Mouse (Mus musculus) left cerebral cortex, adult 2 months (tissue): ENCODE data around the gene Defb48. TPM values are rescaled to one million over a fixed set of nuclear protein-coding genes. Genes with fewer than 3 reads are reported as not detected.

Experiments used
- DNase-seq, 2 experiments: peaks; one replicate each; pipeline ENCODE4 v3.0.0; 2021 to 2022; ENCODE audit warnings: low spot score in 2 of 2, mixed read lengths in 1 of 2; ENCODE audit errors: extremely low spot score in 1 of 2
- H3K27ac ChIP-seq: fragments of 200-600 bp; 2 replicates; pipeline ENCODE4 v1.8.1; 2022
- H3K4me3 ChIP-seq: fragments of 200-600 bp; 2 replicates; pipeline ENCODE4 v1.8.1; 2022
- CTCF ChIP-seq: fragments of 200-600 bp; IDR thresholded peaks from 2 replicates; pipeline ENCODE4 v1.8.1; 2022; ENCODE audit warnings: antibody characterized with exemption, mild to moderate bottlenecking, moderate library complexity
- intact Hi-C: fragments of 180-260 bp; cut with DNase I; formaldehyde crosslinking; loops from one replicate; pipeline ENCODE4 v1.15.1; 2025
- total RNA-seq, 2 experiments: library from RNA; stranded (reverse); gene quantifications; 2 replicates each; pipeline ENCODE4 v1.2.3; 2021

Gene Defb48
- total RNA-seq, 2 experiments from 2014 or later: not detected

DNA sequence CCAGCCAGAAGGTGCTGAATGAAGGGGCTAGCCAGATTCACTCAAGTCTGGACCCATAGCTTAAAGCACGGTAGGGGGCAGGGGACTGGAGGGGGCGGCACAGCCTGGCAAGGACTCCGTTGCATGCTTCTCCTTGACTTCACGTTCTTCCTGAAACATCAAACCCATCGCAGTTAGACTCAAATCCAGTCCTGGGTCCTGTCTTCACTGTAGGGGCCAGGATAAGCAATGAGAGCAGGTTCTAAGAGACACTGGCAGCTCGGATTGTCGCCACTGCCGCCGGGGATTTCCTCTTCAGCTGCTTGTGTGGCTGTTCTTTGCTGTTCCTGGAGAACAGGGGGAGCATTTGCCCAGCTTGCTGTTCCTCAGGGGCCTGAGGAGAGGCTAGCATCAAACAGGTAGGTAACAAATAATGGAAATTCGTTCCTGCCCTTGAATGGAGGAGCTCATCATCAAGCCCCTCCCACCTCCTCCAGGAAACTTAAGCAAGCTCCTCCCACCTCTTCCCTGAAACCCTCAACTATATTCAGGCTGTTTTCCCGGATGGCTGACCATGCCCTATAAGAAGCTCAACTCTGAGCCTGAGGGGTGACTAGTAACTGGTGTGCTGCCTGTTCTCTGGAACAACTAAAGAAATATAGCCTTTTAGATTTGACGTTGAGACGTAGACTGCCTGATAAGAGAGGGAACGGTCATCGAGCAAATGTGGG is 18.3 kb downstream of the Defb48 start:
- no peak for DNase-seq
- intact Hi-C loops: no loop called here
- no peak for TF ChIP-seq CTCF
- Histone ChIP-seq H3K27ac (no peak overlapping the region), H3K4me3 (peak overlapping the region; percentile 21; the same call in 1 of the 2 replicates)

DNA sequence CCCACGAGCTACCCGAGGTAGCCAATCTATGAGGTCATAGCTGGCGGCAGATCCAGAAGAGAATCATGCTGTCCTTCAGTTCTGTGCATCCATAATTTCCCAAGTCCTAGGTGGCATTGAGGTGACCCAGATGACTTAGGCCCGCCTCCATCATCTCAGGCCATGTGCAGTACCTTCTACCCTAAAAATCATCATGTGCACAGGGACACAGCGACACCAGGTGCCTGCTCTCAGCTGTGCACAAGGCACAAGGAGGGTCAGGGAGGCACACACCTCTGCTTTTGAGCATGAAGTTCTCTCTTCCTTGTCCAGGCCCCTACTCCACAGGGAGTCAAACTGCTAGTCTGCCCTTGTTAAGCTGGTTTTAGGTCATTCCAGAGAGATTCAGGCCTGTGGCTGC is 19.0 kb downstream of the Defb48 start:
- no peak for DNase-seq
- no peak overlapping the region for H3K27ac ChIP-seq
- no peak; the same call in 1 of the 2 replicates for TF ChIP-seq CTCF
- intact Hi-C loops: no loop called here
- no peak overlapping the region for H3K4me3 ChIP-seq

DNA sequence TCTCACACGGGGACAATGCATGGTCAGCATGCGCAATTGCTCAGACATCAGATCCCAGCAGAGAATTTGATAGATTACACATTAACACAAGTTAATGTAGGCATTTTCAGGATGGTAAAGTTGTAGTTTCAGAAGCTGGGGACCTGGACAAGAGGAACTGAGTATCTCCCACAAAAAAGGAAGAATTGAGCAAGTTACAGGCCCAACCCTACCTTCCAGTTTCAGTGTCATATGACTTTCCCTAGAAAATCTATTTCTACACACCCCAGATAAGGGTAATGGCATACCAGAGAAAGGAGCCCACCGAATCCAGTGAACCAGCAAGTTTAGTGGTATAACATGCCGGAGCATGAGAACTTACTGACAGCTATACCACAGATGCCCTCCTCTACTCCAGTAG is 20.7 kb downstream of the Defb48 start:
- Histone ChIP-seq H3K27ac (no peak overlapping the region), H3K4me3 (no peak overlapping the region)
- intact Hi-C loops: no loop called here
- DNase-seq: no peak
- no peak for TF ChIP-seq CTCF

DNA sequence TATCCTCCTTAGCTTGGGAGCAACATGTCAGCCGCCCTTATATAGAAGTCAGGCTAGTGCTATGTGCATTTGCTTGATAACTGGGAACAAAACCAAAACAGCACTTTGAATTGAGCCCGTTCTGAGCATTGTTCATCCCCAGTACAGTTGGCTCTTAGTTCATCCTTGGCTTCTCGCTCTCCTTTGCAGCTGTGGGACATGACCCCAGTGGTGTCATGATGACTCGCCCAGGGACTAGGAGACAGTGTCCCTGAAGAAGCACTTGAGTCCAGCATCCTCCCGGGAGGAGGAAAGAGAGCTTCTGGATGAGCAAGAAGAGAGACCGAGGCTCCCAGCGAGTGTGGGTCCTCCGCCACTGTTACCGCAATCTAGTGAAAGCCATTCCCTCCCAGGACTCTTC is 28.2 kb downstream of the Defb48 start:
- no peak overlapping the region for H3K27ac ChIP-seq
- intact Hi-C loops: no loop called here
- no peak overlapping the region for H3K4me3 ChIP-seq
- DNase-seq: no peak
- no peak for TF ChIP-seq CTCF

DNA sequence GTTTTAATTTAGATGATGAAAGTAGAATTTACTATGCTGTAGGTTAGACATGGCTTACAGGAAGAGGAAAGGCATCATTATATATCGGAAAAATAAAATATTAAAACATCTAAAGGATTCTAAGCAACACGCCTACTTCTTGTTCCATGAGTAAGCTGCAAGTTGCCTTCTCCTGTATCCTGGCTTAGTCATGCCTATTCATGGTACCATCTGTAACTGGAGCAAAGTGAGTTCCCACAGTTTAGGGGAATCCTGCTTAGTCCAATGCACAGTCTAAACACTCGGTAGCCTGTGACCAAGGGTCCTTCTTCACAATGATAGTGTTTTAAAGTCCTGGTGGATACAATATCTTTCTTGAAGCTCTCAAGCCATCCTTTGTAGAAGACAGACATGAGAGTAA is 37.5 kb downstream of the Defb48 start:
- H3K4me3 ChIP-seq: no peak overlapping the region
- intact Hi-C loops: no loop called here
- DNase-seq: no peak
- TF ChIP-seq CTCF: no peak
- no peak overlapping the region for H3K27ac ChIP-seq

DNA sequence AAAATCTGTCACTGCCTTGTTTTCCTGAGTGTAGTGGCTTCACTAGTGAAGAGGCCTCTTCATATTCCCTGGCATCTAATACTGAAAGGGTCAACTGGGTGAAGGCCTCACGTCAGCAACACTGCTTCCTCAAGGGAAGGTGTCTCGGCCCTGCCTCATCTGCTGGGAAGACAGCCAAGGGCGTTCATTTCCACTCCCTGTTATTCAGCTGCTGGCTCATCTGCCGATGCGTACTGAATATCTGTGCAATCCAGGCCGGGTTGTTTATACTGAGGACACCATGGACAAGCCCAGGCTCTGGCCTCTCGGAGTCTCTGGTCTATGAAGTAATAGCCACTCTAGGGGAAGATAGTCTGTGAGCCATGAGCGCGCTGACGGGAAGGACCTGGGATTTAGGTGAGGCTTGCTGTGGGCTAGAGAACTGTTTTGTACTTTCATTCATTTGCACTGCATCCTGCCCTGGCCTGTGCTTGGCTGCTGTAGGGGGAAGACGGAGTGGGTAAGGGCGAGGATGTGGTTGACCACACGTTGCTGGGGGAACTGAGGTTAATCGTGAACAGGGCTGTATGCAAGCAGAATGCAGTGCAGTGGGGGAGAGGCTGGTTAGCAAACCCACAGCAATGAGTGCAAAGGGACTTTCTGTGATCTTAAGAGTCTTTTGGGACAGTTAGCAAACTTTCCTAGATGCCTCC is 43.8 kb downstream of the Defb48 start:
- H3K4me3 ChIP-seq: no peak overlapping the region
- TF ChIP-seq CTCF: no peak
- DNase-seq: no peak
- intact Hi-C loops: no loop called here
- H3K27ac ChIP-seq: no peak overlapping the region

DNA sequence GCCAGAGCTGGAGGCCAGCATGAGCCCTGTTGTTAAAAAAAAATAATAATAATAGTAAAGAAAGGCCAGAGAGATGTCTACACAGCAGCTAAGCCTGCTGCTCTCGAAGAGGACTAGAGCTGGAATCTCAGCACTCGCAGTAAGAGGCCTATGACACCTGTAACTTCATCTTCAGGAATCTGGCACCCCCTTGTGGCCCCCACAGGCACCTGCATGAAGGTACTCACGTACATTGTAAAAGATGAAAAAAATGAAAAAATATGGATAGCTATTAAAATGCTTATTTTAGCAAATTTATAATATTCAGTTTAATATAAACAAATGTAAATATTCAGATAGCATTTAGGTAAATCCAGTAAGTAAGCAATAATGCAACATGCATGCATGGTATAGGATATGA is 44.9 kb downstream of the Defb48 start:
- no peak overlapping the region for H3K4me3 ChIP-seq
- H3K27ac ChIP-seq: no peak overlapping the region
- no peak for DNase-seq
- intact Hi-C loops: loop anchor here (5.0 kb wide), 2 partner anchors 177 to 302 kb away; partner anchors contain the start of gene Ints6
- peak; percentile 23 for TF ChIP-seq CTCF

DNA sequence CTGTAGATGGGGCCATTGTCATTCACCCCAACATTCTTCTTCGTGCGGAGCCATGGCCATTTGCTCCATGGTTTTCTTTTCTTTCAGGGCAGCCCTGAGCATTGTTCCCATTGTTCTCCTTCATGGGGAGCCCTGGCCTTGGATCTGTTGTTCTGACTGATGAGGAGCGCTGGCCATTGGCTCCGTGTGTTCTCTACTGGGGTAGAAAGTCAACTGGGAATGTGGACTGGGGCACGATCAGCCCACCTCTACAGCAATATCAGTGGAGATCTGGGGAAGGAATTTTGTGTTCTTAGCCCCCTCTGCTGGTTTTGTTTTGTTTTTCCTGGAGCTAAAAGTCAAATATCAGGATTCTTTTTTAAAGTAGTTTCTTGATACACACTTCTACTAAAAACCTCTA is 46.6 kb downstream of the Defb48 start:
- intact Hi-C loops: loop anchor here (2.0 to 5.0 kb wide), 4 partner anchors 59 to 300 kb away; partner anchors contain the start of gene Ints6
- H3K27ac ChIP-seq: no peak overlapping the region

DNA sequence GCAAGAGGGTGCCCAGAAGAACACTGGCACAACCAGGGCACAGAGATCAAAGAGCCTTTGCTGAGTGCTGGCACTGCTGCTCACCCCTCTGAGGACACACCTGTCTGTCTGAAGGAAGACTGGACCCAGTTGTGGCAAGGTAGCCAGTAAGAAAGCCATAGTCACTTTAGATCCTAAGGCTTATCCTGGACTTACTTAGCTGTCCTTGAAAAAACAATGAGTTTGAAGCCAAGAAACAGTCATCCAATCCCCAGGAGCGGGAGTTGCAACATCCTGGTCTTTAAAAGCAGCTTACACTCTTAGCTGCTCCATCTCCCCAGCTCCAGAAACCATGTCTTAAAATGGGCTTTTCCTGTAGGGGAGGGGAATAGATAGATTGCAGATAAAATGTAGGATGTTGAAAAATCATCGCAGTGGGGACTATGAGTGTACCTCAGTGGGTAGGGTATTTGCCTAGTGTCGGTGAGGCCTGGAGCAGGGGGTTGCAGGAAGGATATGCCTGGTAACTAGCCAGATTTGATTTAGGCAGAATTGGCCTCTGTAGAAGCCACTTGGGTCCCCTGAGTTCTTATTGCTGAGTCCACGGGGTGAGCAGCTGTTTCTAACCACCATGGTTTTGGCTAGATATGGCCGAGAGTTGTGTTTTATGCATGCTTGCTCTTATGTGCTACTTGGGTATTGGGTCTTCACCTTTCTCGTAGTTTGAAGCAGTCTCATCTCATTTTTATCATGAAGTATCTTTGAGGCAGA is 47.5 kb downstream of the Defb48 start:
- DNase-seq: no peak
- intact Hi-C loops: loop anchor here (2.0 to 5.0 kb wide), 4 partner anchors 58 to 300 kb away; partner anchors contain the start of gene Ints6
- no peak overlapping the region for H3K27ac ChIP-seq
- no peak for TF ChIP-seq CTCF
- no peak overlapping the region for H3K4me3 ChIP-seq

More for the DNA sequence above, 46.6 kb downstream of the Defb48 start:
- DNase-seq: peak in 1 of 2 experiments; percentile 22
- no peak overlapping the region for H3K4me3 ChIP-seq
- TF ChIP-seq CTCF: peak; percentile 63

DNA sequence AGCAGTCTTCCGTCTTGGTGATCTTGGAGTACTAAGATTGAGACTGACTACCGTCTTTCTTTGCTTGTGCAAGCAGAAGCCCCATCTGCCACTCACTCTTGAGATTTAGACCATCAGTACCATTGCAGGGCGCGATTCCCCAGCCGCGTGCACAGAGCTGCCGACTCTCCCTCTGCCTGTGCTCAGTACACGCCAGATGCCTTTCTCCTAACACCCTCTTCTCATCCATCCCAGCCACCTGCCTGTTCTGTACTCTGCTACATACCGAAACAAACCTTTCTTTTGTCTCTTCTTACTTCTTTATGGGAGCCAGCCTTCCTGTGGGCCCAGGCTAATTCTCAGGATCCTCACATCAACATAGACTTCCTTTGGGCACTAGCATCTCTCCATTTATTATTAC is 48.9 kb downstream of the Defb48 start:
- DNase-seq: no peak
- H3K4me3 ChIP-seq: no peak overlapping the region
- H3K27ac ChIP-seq: no peak overlapping the region
- TF ChIP-seq CTCF: no peak
- intact Hi-C loops: loop anchor here (5.0 kb wide), 2 partner anchors 173 to 298 kb away; partner anchors contain the start of gene Ints6

DNA sequence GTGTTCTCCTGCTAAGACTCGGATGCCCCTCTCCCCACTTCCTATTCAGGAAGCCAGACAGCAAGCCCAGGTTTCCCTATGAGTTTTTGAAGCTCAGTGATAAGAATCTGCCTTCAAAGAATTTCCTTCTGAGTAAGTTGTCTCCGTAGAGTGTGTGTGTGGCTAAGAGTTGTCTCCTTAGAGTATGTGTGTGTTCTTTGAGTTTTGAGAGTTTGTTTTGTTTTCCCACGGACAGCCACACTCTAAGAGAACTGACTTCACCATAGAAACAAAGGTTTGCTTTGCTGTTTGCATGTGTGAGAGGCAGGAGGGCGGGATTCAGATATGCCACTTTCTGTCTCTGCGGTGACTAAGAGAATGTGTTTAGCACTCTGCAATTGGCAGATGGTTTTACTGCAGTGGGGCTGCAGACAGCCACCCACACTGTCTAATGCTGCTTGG is 56.2 kb downstream of the Defb48 start:
- peak in 1 of 2 experiments; percentile 25 for DNase-seq
- intact Hi-C loops: no loop called here
- TF ChIP-seq CTCF: no peak
- Histone ChIP-seq H3K4me3 (no peak overlapping the region), H3K27ac (no peak overlapping the region)

Other genes with a start within 250 kb of the Defb48 start
- gene Ints6, start 223.3 kb downstream of the Defb48 start, total RNA-seq: 10 to 100 TPM; 41.0 to 42.2 TPM
- 10 to 100 TPM; 12.4 to 15.8 TPM for gene Wdfy2, start 146.8 kb downstream of the Defb48 start, total RNA-seq
- not detected for gene Defb47, start 13.6 kb upstream of the Defb48 start, total RNA-seq
- gene Defb43, start 27.3 kb upstream of the Defb48 start, total RNA-seq: not detected
- gene Defb42, start 62.5 kb upstream of the Defb48 start, total RNA-seq: not detected
- gene Defb30, start 65.5 kb upstream of the Defb48 start, total RNA-seq: not detected